Mouse (Mus musculus): Measurements from ENCODE around the gene Gmnn. TPM values are rescaled to one million over a fixed set of nuclear protein-coding genes. Genes with fewer than 3 reads are reported as not detected.

Gene Gmnn
- total RNA-seq, 2 experiments from 2014 or later = 2.4 to 2.5 TPM

DNA sequence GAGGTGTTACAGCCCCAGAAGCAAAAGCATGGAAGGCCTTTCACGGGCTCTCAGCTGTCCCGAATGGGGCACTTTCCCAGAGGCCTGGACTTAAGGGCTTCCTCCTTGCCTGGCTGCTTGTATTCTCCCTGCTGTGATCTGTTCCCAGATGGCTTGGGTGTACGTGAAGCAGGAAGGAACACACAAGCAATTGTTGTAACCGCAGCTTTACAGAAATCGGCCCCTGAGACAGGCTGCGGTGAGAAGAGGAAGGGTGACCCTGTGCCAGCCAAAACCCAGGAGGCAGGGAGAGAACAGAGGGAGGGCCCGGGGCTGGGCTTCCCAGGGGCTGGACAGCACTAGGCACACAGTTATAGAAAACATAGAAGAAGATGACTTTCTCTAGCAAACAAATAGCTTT, 50.8 kb downstream of the Gmnn start:
- no peak for DNase-seq (ENCODE audit: low spot score in 2 of 2)

DNA sequence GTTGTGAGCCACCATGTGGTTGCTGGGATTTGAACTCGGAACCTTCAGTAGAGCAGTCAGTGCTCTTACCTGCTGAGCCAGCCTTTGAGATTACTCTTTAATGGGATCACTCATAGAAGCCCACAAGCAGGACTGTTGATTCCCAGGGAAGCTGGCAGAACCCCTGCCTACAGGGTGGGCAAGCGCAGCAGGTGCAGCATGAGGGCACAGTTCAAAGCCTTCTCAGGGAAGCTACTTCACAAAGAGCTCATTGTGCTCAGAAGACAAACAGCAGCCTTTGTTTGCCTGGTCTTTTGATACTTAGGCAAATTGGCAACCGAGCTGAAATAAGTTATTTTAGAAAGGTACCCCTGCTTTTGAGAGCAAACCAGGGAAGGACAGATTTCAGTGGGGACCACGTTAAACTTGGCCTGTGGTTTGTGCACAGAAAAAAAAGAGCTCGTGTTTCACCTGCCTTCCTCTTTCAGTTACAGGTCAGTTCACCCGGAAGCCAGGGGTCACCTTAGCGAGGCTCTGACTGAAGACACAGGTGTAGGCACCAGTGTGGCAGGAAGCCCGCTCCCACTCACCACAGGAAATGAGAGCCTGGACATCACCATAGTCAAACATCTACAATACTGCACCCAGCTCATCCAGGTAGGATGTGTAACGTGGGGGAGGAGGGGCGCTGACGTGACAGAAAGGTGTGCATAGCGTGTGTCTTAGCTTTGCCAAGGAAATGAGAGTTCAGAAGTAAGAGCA, 51.9 kb downstream of the Gmnn start:
- no peak for DNase-seq (ENCODE audit: low spot score in 2 of 2)

- DNase-seq (ENCODE audit: low spot score in 2 of 2) = no peak
These were observed 59.6 kb downstream of the Gmnn start for GRCm38 (mm10) chr13:24702128-24702527.

Other genes with a start within 250 kb of the Gmnn start
- 10 to 100 TPM; 70.4 to 73.3 TPM for gene Ripor2, start 179.7 kb downstream of the Gmnn start, total RNA-seq (2021)
- gene Armh2, start 20.7 kb downstream of the Gmnn start, total RNA-seq (2021) = not detected
- gene BC005537, start 39.7 kb upstream of the Gmnn start, total RNA-seq (2021) = 100 to 1,000 TPM; 212 to 224 TPM
- 10 to 100 TPM; 58.7 to 66.6 TPM for gene Acot13, start 69.6 kb upstream of the Gmnn start, total RNA-seq (2021)
- gene Tdp2, start 69.8 kb upstream of the Gmnn start, total RNA-seq (2021) = 10 to 100 TPM; 25.1 to 26.2 TPM
- 10 to 100 TPM; 28.2 to 31.4 TPM for gene D130043K22Rik, start 83.2 kb upstream of the Gmnn start, total RNA-seq (2021)
- 10 to 100 TPM; 66.6 to 68.9 TPM for gene Aldh5a1, start 175.7 kb upstream of the Gmnn start, total RNA-seq (2021)
- 1 to 10 TPM; 7.1 to 8.9 TPM for gene Gpld1, start 181.2 kb upstream of the Gmnn start, total RNA-seq (2021)

All from layer of hippocampus, postnatal 10 days (tissue).